Mouse (Mus musculus) brain, embryonic 18.5 days (tissue): ENCODE measurements at regions not wholly inside any gene's neighbourhood (a gene's known extent, or its start where the extent isn't known, plus 50 kb on each side); places are given as distances from the start of the nearest gene placed in this dataset.
A peak's percentile ranks its signal among the peaks of the same experiment; 100 is the strongest.

Experiments used
- DNase-seq: peaks from one replicate; pipeline ENCODE4 v3.0.0-alpha.2; 2012; ENCODE audit warnings: low read depth, low spot score

DNA sequence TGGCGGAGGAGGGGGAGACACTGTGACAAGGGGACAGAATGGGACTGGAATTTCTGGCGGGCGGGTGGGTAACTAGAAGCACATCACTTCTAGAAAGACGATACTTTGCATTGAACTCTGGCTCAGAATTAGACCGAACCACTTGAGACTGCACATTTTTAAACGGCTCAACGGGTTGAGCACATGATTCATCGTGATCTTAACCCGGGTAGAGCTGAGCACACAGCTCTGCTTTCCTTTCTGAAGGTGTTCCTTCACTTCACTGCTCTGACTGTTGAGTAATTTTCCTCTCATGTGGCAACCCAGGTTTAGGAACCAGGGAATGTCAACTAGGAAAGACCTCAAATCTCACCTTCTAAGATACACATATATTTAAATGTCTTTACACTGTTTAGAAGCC is 180.9 kb downstream of the Zfp365 start:
- DNase-seq, result no peak

DNA sequence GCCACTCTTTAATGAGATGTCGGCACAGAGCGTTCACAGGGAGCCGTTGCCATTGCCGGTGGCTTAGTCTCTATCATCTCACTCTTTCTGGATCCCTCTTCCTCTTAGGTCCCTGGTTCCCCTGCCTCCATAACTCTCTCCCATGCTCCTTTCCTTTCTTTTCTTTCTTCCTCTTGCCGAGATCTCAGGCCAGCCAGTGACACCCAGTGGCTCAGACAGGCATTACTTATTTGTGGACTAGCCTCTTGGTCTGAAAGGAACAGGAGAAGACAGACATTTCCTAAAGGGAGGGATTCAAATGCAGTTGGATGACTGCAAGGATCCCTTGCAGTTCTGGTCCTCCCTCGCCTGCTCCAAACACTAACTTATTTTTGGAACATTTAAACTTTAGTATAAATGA is 180.5 kb upstream of the Ado start:
- DNase-seq, result no peak

DNA sequence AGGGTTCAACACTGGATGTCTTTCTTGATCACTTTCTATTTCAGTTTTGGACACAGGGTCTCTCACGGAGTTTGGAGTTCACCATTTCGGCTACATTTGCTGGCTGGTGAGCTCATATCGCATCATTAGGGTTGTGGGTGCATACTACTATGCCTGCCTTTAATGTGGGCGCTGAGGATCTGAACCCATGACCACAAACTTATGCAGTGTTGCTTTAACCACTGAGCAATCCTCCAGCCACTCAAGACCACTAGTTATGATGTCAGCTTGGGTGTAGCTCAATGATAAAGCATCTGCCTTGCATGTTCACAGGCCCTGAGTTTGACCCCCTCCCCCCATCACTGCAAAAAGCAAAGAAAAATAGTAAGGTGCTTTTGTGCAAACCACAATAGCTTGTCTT is 178.8 kb upstream of the Ado start:
- no peak for DNase-seq

DNA sequence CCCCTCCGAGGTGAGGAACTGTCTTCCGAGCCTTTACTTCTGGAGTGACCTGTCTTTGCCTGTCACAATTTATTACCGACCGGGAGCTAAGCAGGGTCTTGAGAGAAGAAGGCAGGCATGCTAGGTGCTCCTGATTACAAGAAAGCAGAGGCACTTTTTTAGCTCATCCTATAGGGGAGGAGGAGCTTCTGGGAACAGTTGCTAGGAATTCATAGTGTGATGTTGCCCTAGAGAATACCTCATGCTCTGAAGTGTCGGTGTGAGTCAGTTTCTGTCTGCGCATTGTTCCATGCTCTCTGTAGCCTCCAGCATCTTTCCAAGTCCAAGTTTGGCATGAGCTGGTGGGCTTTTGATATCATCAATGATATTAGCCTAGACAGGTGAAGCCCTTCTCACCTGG is 178.0 kb upstream of the Ado start:
- DNase-seq, result no peak

DNA sequence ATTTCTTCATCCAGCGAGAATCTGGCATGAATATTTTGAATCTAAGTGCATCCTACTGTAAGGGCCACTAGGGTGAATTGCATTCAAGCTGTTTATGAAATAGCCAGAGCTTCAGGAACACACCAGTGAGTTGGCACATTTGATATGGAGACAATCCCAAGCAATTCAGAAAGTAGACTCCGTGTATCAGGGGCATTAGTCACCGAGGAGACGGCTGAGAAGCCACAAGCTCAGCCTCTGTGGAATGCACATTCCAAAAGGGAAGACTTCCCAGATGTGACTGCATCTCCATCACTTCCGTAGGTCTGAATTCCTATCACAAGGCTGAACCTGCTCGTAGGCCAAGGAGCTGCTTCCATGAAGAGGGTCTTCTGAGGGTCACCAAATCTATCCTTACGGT is 177.6 kb upstream of the Ado start:
- DNase-seq, result no peak

DNA sequence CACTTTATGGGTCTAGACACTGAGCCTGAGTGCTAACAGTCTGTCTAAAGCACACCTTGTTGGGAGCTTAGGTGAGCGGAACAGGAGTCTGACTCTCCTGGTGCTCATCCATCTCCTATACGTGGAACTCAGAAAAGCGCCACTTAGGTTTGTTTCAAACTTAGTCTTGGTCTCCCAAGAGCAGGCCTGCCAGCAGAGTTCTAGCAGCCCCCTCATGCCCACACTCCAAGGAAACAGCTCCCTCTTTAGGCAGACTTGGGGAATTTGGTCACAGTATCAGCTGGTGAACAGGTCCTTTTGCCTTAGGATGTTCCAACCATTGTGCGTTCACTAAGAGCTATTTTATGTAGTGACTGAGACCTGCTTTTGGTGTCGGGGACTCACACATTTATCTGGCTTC is 173.0 kb upstream of the Ado start:
- no peak for DNase-seq

DNA sequence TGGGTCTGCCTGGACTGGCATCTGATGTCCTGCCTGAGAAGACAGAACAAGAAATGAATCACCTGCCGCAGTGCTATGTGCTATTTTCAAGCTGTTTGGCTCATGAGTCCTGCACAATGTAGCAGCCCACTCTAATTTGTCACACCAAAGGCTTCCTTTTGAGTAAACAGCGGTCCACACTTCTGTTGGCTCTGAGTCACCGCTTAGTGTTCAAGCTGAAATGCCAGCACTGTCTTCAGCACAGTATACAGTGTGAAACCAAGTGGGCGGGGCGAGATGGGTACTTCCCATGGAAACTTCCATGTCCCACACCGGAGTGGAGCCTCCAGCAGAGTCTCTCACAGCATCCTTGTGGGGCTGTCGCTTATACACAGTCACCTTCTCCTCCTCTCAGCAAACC is 168.8 kb upstream of the Ado start:
- no peak for DNase-seq

DNA sequence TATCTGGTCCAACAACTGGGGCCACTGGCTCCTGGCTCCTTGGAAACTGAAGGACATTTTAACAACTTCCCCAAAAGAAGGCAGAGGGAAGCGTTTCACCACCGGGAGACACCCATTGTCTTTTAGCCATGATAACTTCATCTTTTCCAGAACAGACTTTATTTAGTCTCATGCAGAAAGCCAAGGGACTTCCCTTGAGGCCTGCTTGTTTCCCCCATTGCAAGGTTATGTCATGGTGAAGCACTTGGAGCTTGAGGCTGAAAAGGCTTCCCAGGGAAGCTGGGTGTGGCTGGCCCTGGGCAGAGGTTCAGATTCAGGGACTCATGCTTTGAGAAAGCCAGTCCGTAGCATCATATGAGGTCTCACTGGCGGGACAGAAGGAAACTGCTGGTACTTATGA is 166.3 kb upstream of the Ado start:
- no peak for DNase-seq

DNA sequence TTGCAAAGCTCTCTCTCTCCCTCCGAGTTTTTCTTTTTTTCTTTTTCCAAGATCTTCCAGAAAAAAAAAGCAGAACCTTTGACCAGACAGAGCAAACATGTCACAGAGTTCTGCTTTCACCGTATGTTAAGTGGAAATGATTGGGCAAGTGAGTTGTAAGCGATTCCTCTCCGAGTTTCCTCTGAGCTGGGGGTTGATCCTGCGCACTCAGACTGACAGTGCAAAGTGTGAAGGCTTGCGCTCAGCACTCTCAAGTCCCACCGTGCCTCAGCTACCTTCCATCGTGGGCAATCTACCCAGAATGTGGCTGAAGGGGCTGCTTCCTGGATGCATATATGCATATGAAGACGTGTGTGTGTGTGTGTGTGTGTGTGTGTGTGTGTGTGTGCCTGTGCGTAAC is 164.3 kb upstream of the Ado start:
- DNase-seq, result no peak

DNA sequence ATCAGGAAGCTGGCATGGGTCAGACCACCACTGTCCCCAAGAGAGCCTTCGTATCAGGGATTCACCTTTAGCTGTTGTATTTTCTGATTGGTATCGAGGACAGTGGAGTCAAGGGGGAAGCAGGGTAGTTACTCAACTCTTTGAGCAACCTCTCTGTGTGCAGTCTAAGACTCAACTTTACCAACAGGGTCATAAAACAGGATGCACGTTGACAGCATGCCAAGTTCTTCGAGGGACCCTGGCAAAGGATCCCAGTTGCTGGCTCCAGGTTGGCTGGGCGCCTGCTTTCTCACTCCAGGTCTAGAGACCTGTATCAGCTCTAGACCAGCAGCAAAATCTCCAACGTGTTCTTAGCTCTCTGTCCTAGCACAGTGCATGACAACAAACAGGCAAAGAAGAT is 163.9 kb upstream of the Ado start:
- DNase-seq, result no peak

DNA sequence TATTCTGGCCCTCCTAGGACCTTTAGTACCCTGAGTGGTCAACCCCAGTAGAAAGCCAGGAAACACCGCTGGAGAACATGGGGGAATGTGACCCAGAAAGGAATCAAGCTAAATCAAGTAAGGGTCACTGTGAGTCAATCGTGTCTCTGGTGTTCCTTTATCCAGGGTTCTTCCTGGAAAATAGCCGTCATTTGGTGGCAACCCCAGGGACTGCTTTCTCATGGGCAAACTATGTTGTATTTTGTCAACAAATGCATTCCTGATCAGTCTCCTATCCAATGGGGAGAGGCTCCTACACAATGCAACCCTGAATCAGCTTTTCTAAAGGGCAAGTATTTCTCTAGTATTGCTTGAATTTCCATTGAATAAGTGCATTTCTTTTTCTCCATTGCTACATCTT is 163.2 kb upstream of the Ado start:
- no peak for DNase-seq

DNA sequence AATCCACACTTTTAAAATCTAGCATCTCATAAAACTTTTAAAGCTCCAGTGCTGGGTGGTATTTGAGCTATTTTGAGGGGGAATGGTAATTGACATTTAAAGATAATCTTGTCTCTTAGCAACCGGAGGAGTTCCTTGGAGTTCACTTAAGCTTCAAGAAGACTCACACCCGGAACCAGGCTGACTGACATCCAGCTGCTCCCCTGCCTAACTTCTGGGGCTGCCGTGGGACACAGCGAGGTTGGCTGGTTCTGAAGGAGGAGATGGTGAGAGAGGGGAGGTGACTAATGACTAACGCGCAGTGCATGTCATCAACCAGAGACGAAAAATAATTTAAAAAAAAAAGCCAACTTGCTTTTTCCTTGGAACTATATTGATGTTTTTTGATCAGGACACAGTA is 157.7 kb upstream of the Ado start:
- peak; percentile 22 for DNase-seq

DNA sequence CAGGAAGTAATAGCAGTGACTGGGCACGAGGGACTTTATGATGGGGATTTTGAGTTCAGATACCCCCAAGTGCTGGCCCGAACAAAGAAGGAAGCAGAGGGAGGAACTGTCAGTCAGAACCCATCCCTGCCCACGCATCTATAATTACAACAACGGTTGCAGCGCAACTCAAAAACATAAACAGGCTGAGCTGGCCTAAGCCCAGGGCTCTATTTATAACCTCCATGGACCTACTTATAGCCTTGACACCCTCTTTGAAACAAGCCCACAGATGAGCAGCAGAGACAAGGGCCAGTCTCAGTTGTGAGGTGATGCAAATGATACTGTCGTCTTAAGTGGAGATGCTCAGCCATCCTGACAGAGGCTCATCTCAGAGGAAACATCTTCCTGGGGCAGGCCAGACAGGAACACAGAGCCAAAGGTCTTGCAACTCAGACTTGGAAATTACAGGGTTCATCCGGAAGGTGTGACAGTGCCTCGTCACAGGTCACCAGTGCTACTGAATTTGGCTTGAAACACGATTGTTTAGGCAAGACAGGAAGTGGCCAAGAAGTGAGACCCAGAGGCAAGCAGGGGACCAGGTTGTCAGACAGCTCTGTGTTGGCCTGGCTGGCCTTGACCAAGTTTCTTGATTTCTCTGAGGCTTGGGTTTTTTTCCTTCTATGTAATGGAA is 154.2 kb upstream of the Ado start:
- DNase-seq, result no peak

DNA sequence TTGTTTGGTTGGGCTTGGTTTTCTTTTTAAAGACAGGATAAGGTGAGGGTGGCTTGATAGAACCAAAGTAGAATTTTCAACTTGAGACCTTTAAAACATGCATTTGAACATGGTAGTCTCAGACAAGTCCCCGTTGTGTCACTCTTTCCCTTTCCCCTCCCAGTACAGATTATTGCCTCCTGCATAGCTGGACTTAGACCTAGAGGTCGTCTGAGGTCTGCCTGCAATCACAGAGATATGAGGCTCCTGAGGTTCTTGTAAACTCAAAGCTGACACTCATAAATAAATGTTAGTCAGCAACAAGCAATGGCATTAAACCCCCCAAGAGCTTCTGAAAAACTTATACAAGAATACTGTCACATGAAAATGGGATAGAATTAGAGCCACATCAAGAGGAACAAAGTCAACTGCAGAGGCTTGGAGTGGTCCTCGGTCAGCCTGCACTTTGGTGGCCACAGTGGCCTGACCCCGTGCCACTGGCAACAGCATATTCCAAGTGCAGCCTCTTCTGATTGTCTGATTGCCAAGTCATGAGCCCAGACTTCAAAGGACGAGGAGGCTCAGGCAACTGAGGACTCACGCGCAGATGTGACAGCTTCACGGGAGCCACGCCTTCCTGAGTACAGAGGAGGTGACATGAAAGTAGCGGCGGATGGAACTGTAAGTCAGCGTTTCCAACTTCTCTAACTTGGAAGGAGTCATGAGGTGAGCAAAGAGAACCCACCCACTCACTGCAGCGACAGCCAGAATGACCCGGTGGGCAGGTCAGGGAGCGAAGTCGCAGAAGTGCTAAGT is 148.8 kb upstream of the Ado start:
- no peak for DNase-seq

DNA sequence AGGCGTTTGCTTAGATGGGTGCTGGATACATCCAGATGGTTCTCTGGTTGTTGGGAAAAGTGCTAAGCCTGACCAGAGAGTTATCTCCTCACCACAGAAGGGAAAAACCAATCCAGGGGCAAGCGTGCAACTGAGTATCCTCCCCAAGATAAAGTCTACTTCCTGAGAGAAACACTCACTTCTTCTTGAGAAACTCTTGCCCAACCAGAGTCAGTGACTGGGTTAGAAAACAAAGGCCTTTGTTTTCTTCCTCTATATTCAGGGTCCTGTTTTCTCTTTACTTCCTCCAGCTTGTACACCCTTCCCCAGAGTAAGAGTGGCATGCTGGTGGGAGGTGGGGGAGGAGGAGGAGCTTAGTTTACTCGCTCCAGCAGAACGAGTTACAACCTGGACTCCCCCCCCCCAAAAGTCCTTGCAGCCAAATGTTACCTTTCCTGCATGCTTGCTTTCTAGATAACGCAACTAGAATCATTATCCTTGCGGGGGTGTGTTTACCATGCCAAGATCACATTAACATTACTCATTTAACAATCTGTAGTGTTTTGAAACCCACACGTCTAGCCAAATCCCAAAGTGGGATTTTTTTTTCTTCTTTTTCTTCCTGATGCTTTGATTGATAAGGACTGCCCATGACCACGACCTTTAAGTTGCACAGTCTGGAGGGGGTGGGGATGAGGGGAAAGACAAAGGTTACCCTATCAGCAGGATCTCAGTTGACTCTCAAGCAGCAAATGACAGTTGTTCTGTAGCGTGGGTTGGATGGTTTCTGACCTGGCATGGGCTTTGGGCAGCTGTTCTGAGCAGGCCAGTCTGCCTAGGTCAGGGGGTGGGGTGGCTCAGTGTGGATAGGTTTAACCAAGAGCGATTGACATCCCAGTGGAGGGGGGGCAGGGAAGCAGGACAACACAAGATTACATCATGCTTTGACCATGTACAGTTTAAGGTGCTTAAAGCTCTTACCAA is 147.4 kb upstream of the Ado start:
- no peak for DNase-seq

DNA sequence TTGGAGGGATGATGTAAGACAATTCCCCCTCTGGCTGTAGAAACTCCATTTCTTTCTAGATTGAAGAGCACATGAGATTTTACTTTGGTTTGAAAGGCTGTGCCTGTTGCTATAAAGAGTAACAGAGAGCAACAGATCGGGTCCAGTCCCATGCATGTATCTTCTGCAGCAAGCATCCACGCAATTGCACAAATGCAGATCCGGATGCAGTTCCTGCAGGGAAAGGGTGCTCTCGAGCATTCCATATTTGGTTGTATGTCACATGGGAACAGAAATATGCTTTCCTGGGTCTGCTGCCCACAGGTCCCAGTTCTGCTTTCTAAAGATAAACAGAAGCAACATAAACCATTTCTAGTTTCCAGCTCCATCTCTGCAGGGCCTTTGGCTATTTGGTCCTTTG is 146.0 kb upstream of the Ado start:
- no peak for DNase-seq

DNA sequence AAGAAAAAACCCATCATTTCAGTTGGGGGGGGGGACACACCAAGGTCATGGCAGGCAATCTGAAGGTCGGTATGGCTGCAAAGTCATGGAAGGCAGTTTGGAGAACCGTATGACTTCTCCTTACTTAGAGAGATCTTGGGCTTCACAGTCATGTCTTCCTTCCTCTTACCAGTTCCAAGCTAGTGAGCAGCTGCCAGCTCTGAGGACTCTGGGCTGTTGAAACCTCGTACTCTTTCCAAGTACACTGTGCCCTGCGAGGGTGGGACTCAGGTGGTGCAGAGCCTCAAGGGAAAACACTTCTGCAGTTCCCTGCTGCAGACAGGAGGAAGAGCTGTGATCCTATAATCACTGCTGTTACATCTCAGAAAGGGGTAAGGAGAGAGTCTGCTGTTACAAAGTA is 144.8 kb upstream of the Ado start:
- no peak for DNase-seq

DNA sequence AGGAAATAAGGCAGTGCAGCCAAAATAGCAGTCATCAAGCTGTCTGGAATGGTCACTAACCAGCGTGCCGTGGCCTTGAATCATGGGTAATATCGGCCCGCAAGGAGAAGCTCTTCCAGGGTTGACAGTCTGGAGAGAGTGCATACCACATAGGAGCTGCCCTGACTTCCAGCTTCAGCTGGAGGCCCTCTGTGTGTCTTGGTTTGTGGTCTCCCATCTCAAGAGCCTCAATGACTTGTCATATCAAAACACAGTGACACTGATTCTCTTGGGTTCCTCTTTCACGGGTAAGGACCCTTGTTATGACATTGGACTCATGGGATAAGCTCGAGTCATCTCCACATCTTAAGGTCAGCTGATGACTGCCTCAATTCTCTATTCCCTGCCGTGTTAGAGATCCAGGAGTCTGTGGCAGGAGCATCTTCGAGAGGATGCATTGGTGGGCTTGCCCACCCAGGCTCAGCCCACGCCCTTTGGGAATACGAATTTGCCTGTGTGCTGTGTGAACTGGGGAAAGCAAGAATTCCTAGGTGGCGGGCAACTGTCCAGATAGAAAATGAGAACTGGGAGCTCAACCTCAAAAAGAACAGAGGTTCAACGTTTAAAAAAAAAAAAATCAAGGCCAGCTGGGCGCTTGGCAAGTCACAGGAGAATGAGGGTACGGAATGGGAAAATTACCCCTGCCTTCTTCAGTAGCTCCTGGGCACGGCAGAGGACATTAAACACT is 141.4 kb upstream of the Ado start:
- no peak for DNase-seq

DNA sequence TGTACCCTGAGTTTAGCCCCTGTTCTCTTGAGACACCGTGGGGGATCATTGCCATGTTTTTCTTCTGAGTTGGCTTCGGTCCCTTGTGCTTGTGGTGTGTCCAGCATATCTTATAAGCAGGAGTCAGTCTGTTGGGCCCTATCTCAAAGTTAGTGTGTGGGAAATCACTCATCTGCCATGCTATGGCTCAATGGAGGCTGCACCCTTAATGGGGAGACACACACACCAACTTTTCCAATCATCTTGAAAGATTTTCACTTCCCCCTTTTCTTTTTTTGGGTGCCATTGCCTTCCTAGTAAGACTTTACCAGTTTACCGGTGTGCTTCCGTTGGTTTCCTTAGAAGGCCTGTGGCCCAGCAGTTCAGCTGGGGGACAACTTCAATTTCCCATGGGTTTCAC is 130.6 kb upstream of the Ado start:
- no peak for DNase-seq

DNA sequence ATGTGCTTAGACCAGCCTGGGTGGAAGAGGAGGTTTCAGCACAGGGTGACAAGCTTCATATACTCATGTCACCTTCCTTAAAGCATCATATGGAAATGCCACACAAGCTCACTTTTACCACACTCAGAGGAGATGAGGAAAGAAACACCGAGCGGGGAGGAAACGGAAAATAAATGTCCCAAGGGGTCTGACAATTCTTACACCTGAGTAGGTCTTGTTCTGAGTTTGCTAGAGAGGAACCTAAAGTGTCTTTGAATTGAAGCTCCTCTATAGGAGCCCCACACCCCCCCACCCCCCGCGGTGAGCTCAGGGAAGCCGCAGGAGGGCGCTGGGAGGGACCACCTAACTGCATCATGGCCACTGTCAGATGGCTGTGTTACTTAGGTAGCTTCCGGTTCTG is 124.7 kb upstream of the Ado start:
- no peak for DNase-seq

DNA sequence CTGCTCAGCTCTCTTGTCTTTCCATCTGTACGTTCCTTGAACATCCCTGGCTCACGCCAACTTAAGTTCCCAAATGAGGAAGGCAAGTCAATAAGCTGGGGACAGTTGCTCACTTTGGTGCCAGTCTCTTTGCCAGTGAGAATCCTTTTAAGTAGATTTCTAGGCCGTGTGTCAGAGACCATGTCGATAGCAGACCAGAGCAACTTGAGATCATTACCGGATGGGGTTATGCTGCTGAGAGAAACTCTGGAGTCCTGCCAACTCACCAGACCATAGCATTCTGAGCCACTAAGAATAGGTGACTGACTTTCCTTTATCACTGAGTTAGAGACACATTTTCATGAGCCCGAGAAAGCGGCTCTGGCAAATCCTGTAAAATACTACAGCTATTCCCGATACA is 123.5 kb upstream of the Ado start:
- DNase-seq, result no peak

DNA sequence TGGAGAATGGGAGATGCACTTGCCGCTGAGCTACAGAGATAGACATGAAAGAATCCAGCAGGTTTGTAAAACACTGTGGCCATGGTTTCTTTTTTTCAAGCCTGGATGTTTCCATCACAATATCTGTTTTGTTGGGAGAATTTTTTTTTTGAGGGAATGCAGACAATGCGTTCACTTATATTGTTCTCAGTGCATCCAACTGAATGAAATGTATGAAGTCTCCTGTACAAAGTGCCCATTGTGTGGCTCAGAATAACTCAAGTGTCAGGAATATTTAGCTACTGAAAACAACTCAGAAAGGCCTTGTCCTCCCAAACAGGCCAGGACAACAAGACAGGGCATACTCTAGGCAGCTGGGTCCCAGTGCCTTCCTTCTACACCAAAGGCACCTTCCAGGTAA is 120.3 kb upstream of the Ado start:
- DNase-seq, result no peak
